Mouse (Mus musculus): ENCODE results near the gene Psma4.
"Not testable (repeated sequence)": the region's sequence is repeated elsewhere in the genome, so short reads cannot be mapped to it uniquely, and the experiment has no call there.

Psma4 gene

DNA sequence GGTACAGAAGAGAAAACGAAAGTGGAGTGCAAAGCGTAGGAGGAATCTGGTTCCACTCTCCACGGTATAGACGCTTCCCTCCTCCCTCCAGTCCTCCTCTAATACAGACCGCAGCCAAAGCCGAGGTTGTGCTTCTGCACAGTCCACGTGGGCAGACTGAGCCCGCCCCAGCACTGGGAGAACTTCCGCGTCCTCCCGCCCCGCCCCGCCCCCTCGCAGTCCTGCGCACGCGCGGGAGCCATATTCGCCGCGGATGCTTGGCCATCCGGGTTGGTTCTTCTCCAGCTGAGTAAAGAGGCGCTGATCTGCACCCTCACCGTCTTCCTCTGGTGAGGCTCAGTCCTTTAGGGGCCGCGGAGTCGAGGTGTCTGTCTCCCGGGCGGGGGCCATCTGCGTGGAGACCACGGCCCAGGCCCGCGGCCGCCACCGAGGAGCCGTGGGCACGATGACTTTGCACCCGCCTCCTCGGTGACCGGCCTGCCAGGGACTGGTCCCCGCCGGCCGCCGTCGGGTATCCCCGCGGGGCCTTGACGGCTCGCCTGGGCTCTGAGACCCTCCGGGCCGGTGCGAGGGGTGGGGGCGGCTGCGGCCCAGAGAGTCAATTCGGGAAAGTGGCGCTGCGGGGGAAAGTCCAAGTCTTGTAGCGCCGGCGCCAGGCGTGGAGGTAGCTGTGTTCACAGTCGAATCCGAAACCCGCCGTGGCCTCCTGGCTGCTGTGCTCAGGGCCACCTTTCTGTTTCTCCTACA is at the start of gene Psma4, which contains the start of gene AY074887:
Gene Psma4 (plus strand): TSS at position 216 of the 747 bp plus-strand sequence.
Gene AY074887 (minus strand): TSS at position 424 of the 747 bp plus-strand sequence.
- in situ Hi-C loops (cut with MboI, MseI), result no loop called here

DNA sequence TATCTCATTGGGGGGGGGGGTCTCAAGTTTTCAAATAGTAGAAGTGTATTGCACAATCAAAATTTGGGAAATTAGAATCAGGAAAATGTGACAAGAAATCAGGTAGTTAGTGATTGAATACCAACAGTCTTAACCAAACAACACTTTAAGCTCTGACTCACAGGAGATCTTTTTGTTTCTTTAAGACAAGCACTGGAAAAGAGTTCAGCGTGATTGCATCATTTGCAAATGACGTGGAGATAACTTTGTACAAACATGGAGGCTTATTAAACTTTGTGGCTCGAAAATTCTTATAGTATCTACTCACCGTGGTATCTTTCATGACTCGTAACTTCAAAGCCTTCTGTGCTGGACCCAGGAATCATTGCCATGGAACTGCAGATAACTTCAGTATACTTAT is 41.1 kb upstream of the Psma4 start:
- in situ Hi-C loops (cut with MboI, MseI), result loop anchor here in 1 of 2 experiments (25.0 kb wide), 1 partner anchor 1372 kb away; the partner anchor contains the start of genes Atm and Npat

DNA sequence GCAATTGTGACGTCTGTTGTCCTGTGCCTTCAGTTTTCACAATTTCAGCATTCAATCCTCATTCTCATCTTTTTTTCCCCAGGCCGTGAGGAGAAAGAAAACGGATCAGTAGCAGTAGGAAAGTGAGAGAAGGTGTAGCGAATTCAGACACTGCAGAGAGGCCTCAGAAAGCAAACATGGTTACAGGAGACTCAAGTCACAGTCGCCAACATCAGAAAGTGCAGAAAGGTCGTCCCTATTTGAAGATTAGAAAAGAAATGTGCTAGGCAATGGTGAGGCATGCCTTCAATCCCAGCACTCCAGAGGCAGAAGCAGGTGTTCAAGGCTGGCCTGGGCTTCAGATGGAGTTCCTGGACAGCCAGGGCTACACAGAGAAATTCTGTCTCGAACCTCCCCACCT is 35.0 kb upstream of the Psma4 start:
- in situ Hi-C loops (cut with MboI, MseI), result loop anchor here in 1 of 2 experiments (25.0 kb wide), 1 partner anchor 1378 kb away; the partner anchor contains the start of genes Atm and Npat

DNA sequence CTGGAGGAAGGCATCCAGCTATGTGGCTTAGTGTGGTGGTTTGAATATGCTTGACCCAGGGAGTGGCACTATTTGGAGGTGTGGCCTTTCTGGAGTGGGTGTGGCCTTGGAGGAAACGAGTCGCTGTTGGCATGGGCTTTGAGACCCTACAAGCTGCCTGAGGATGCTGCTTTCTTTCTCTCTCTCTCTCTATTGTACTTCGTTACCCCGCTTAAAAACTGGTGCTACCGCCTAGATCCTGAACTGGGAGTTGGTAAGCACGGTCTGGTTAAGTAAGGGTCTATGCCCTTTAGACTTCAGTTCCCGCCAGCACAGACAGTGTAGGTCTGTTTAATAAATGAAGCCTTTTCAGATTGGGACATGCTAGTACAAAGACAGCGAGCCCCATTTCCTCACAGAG is 34.2 kb upstream of the Psma4 start:
- in situ Hi-C loops (cut with MboI, MseI), result loop anchor here in 1 of 2 experiments (25.0 kb wide), 1 partner anchor 1379 kb away; the partner anchor contains the start of genes Atm and Npat

DNA sequence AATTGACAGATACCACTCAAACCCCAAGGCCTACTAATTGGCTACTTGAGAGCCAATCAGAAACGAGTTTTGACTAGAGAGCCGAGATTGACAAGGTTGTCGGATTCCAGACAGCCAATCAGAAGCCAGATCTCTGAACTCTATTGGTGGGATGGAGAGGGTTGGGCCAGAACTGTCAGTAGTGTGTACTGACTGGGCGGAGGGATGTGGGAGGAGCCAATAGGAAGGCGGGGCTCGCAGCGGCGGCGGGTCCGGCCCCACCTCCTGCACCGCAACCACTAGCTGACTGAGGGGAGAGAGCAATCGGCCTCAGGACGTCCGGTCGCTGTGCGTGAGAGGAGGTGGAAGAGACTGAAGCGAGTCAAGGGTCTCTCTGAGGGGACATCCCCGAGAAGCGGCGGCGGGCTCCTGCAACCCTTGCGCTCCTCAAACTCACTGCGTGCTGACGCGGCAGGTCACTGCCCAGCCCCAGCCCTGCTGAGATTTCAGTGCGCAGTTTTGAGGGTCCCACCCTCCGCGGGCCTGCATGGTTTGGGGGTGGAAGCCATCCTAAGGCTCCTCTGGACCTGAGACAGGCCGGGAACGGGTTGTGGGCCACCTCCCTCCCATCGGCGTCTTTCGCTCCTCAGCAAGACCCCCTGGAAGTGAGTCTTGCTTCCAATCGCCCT is 33.4 kb upstream of the Psma4 start, which contains the start of gene Hykk:
Gene Hykk (plus strand): TSS at position 274 of the 668 bp plus-strand sequence.
- in situ Hi-C loops (cut with MboI, MseI), result loop anchor here in 1 of 2 experiments (25.0 kb wide), 1 partner anchor 1380 kb away; the partner anchor contains the start of genes Atm and Npat

DNA sequence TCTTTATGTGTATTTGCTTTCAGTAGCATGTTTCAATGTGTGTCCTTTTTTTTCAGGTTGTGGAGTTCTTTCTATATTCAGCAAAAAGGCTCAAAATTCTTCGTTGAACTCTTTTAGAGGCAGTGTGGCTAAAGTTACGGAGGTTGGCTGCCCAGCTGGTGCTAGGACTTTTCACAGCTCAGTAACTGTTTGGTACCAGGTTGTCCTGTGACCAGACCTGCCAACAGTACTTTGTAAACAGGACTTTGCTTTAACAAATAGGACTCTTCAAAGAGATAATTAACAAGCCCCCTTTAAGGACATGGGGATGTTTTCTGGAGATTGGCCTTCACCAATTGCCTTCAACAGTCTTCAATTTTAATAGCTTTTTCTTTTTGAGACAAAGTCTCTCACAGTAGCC is 32.4 kb upstream of the Psma4 start:
- in situ Hi-C loops (cut with MboI, MseI), result loop anchor here in 1 of 2 experiments (25.0 kb wide), 1 partner anchor 1381 kb away; the partner anchor contains the start of genes Atm and Npat

DNA sequence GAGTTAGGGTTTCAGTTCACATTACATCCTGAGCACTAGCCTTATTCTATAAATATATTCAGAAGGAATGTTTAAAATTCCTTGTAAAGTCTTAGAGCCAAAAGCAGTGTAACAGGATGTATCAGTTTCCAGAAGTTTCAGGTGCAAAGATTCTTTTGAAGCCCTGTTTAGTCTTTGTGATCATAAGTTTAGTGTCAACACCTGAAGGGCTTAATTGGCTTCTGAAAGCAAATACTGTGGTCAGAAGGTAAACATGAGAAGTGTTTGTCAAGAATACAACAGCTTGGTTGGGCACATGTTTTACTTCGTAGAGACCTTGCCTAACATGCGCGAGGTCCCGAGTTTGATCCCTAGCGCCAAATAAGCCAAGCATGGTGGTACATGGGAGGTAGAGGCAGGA is 31.8 kb upstream of the Psma4 start:
- in situ Hi-C loops (cut with MboI, MseI), result loop anchor here in 1 of 2 experiments (25.0 kb wide), 1 partner anchor 1381 kb away; the partner anchor contains the start of genes Atm and Npat

DNA sequence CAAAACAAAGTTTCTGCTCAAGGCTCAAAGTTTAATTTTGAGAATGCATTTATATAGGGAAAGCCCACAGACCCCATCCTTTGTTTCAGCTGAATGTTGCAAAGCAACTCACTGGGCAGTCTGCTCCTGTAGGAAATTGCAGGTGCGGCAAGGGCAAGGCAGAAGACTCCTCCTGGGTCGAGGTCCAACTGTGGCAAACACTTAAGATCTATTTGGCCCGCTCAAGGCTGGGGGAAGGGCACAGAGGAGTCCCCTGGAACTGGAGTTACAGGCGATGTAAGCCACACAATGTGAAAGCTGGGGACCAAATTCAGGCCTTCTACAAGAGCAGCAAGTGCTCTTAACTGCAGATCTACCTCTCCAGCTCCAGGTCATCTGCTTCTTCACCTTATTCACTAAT is 30.6 kb upstream of the Psma4 start:
- in situ Hi-C loops (cut with MboI, MseI), result loop anchor here in 1 of 2 experiments (25.0 kb wide), 1 partner anchor 1383 kb away; the partner anchor contains the start of genes Atm and Npat

DNA sequence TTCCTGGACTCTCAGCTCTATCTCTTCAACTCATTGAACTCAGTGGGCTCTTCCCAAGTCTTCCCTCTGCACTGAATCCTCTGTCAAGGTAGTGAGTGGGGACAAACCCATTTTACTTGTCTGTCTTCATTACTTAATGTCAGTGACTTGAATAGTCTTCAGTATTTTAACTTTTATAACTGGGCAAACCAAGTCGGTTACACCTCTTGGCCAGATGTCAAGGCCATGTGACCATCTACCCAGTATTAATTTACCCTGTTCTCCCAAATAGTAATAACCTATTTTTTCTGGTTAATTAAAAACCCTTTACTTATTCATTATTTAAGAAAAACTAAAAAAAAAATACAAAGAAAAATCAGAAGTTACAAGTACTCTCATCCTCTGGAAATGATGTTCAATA is 19.8 kb upstream of the Psma4 start:
- in situ Hi-C loops (cut with MboI, MseI), result loop anchor here in 1 of 2 experiments (10.0 kb wide), 1 partner anchor 174 kb away; no protein-coding TSS in a partner anchor

DNA sequence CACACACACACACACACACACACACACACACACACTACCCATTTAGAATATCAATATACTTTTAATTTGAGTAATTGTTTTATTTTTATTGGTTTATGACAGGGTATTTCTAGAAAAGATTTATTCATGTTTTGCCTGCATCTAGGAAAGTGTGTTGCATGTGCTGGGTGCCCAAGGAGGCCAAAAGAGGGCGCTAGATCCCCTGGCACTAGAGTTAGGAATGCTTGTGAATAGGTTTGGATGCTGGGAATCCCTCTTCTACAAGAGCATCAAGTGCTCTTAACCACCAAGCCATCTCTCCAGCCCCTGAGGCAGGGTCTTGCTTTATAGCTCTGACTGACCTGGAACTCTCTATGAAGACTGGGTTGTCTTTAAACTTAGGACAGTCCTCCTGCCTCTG is 18.8 kb upstream of the Psma4 start:
- in situ Hi-C loops (cut with MboI, MseI), result loop anchor here in 1 of 2 experiments (10.0 kb wide), 1 partner anchor 173 kb away; no protein-coding TSS in a partner anchor

DNA sequence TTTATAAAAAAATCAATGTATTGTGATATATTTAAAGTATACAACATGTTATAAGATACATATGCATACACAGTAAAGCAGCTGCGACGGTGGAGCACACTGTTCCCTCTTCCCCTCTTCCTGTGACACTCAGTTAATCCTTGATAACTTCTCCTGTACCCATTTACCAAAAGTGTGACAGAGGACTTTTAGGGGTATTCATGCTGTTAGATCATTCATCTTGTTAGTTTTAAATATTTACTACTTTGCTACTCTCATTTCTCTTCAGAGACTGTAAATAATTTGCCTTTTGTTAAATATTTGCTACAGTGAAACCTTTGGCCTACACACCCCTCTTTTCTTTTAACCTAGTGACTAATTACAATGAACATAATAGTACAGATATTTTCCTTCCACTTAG is 18.2 kb upstream of the Psma4 start:
- in situ Hi-C loops (cut with MboI, MseI), result loop anchor here in 1 of 2 experiments (10.0 kb wide), 1 partner anchor 172 kb away; no protein-coding TSS in a partner anchor

DNA sequence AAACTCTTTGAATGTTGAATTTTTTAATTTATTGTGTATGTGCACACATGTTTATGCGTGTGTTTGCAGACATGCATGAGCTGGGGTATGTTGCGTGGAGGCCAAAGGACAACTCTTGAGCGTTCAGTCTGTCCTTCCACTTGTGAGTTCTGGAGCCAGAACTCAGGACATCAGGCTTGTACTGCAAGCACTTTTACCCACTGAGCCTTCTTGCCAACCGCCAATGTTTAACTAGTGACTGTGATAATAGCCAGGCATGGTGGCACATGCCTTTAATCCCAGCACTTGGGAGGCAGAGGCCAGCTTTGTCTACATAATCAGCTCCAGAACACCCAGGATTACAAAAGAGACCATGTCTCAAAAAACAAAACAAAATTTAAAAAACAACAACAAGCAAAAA is 8.5 kb upstream of the Psma4 start:
- in situ Hi-C loops (cut with MboI, MseI), result no loop called here

DNA sequence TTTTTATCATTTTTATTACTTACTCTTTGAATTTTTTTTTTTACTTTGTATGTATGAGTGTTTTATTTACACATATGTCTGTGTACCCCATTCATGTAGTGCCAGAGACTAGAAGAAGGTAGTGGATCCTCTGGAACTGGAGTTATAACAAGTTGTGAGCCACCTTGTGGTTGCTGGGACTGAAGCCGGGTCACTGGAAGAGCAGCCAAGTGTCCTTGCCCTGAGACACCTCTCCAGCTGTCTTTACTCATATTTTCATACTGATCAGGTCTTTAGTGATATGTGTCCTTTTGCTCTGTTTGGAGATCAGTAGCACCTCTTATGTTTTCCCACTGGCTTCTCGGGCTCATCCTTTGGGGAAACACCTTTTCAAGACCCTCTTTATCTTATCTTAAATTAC is 6.1 kb upstream of the Psma4 start:
- in situ Hi-C loops (cut with MboI, MseI), result no loop called here

DNA sequence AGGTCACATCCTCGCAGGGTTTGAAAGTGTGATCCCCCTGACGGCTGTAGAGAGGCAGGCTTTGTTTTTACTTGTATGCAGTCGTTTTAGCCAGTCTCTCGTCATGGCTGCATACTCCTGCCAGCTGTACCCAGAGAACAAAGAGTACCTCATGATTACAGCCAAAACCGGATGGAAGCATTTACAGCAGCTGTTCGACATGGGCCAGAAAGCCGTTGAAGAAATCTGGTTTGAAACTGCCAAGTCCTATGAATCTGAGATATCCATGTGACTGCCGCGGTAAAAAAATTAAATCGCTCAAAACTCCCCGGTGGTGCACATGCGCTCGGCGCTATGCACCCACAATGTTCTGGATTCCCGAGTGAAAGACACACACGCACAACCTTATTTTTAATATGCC is 4.3 kb upstream of the Psma4 start:
- in situ Hi-C loops (cut with MboI, MseI), result no loop called here

DNA sequence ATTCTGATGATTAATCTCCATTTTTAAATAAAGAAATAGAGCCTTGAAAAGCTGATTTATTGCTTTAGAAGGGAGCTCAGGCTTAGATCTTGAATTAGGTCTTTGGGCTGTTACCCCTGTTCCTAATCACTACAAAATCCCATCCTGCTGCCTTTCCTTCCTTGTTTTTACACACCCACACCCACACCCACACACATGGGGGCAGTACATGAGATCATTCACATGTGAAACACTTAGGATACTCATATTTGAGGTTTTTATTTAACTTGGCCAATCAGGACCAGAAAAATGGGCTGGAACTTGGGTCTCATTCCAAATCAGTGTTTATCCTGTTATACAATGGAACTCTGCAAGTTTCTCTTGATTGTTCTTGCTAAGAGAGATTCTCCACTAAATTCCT is 1.1 kb upstream of the Psma4 start:
- in situ Hi-C loops (cut with MboI, MseI), result no loop called here

DNA sequence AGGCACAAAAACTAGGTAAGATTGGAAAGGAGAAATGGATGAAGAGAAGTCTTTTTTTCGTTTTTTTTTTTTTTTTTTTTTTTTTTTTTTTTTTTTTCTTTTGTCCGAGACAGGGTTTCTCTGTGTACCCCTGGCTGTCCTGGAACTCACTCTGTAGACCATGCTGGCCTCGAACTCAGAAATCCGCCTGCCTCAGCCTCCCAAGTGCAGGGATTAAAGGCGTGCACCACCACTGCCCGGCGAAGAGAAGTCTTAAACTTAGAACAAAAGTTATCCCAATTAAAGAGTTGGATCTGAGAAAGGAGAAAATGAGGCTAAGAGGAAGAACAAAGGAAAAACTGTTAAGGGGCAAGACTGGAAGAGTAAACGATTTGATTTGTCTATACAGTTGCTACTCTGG is 428 bp upstream of the Psma4 start:
- in situ Hi-C loops (cut with MboI, MseI), result not testable (repeated sequence)

DNA sequence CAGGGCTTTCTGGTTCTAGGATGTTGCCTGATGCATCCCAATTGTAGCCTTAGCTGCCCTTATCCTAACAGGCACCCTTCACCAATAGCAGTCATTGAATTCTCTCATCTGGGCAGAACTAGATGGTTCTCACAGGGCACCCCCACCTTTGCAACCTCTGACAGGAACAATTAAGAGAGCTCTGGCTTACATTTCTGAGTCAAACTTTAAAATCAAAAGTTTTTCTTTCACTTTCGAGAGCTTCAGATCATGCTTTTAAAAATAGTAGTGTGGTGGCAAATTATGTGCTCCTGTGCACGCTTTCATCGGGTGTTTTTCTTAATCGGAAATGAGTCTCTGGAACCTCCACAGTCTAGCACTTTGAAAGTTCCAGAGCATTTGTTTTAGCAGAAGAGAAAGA is 10.5 kb downstream of the Psma4 start:
- in situ Hi-C loops (cut with MboI, MseI), result no loop called here

DNA sequence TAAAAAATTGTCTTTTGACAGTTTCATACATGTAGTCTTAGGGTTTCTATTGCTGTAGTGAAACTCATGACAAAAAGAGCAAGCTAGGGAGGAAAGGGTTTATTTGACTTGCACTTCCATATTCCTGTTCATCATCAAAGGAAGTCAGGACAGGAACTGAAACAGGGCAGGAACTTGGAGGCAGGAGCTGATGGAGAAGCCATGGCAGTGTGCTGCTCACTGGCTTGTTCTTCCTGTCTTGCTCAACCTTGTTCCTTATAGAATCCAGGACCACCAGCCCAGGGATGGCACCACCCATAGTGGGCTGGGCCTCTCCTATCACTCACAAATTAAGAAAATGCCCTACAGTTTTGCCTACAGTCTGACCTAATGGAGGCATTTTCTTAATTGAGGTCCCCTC is 13.1 kb downstream of the Psma4 start:
- in situ Hi-C loops (cut with MboI, MseI), result no loop called here

DNA sequence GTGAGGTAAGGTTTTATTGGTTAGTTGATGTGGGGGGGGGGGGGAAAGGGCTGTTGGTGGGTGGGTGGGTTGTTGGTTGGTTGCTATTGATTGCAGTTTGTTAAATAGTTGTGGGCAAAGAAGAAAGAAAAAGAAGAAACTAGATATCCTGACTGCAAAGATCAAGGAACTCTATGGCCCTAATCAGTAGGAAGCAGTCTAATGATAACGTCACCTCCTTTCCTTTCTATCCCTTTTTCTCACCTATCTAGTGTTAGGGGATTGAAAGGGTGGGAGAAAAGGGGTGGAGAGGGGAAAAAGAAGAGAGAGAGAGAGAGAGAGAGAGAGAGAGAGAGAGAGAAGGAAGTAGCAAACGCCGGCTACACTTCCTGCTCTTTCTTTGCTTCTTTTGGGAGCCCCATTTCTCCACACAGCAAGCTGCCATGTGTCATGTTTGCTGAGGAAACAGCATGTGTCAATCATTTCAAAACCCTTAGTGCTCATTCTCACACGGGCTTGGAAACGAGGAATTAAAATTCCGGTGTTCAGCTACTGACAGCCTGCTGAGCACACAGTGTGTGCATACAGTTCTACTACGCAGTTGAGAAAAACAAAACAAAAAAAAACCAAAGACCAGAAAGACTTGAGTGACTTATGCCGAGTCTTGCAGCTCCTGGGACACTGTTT is 19.5 kb downstream of the Psma4 start:
- in situ Hi-C loops (cut with MboI, MseI), result loop anchor here in 1 of 2 experiments (10.0 kb wide), 1 partner anchor 615 kb away; no protein-coding TSS in a partner anchor

DNA sequence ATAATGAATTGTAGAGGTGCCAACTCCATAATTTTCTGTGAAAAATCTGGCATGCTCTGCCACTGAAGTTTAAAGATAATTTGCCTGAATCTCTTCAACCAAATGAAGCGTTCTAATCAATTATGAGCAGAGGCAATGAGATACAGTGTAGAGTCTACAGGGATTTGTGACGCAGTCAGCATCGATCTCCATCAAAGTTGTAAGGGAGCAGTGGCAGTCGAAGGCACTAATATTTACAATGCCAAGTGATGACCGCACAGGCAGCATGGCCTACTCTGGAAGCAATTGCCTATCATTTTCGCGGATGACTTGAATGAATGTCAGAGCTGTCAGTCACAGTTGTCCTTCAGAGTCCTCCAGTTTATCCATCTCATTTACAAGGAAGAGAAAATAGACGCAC is 30.1 kb downstream of the Psma4 start, which contains the start of gene Chrna5:
Gene Chrna5 (plus strand): TSS at position 207 of the 400 bp plus-strand sequence.
- in situ Hi-C loops (cut with MboI, MseI), result no loop called here

Data from T-helper 17 cell (primary cell).